Mouse (Mus musculus) cerebellum, adult 9-11 months (tissue): ENCODE results near the gene 1700042G07Rik.
A peak's percentile ranks its signal among the peaks of the same experiment; 100 is the strongest.

Source experiments
- DNase-seq: peaks from one replicate; pipeline ENCODE4 v3.0.0; 2022

The 1700042G07Rik gene

GRCm38 (mm10) chr4:116215895-116216605 lies 42.9 kb downstream of the 1700042G07Rik start:
- DNase-seq, result peak; percentile 88

GRCm38 (mm10) chr4:116217046-116217445 lies 43.9 kb downstream of the 1700042G07Rik start:
- peak; percentile 84 for DNase-seq

GRCm38 (mm10) chr4:116217661-116218060 lies 44.5 kb downstream of the 1700042G07Rik start:
- peak; percentile 59 for DNase-seq

GRCm38 (mm10) chr4:116219056-116219455 lies 45.9 kb downstream of the 1700042G07Rik start:
- DNase-seq, result no peak

GRCm38 (mm10) chr4:116220071-116220650 lies 47.0 kb downstream of the 1700042G07Rik start:
- peak; percentile 29 for DNase-seq

- no peak for DNase-seq
Measured at GRCm38 (mm10) chr4:116220780-116221139, 47.6 kb downstream of the 1700042G07Rik start.

GRCm38 (mm10) chr4:116221140-116221851 lies 48.1 kb downstream of the 1700042G07Rik start, which contains the start of gene Pik3r3:
TSS of gene Pik3r3 (plus strand) at chr4:116221618.
- peak; percentile 100 for DNase-seq

GRCm38 (mm10) chr4:116221996-116222842 lies 49.0 kb downstream of the 1700042G07Rik start:
- DNase-seq, result peak; percentile 64

GRCm38 (mm10) chr4:116222843-116223119 lies 49.6 kb downstream of the 1700042G07Rik start:
- no peak for DNase-seq
